Mouse (Mus musculus) limb, embryonic 12.5 days (tissue): ENCODE measurements around the gene Dazap1. TPM values are rescaled to one million over a fixed set of nuclear protein-coding genes. Genes with fewer than 3 reads are reported as not detected.
A peak's percentile ranks its signal among the peaks of the same experiment; 100 is the strongest.

ENCODE experiments used
- ATAC-seq: fragments of 200-750 bp; cut with Nextera tagmentation; 2 replicates; pipeline ENCODE4 v1.8.0; 2017; ENCODE audit warnings: low read depth, moderate TSS enrichment; ENCODE audit not compliant: insufficient number of reproducible peaks, insufficient read depth, low FRiP score, low TSS enrichment
- H3K27ac ChIP-seq: fragments of 300-500 bp; sonication (generic); 2 replicates; pipeline ENCODE4 v1.5.1; 2016; ENCODE audit warnings: mild to moderate bottlenecking, moderate library complexity
- H3K27me3 ChIP-seq: fragments of 300-500 bp; sonication (generic); 2 replicates; pipeline ENCODE4 v1.6.1; 2016; ENCODE audit warnings: mild to moderate bottlenecking, moderate library complexity
- H3K36me3 ChIP-seq: fragments of 300-500 bp; sonication (generic); 2 replicates; pipeline ENCODE4 v1.6.1; 2016; ENCODE audit warnings: mild to moderate bottlenecking, moderate library complexity
- H3K4me1 ChIP-seq: fragments of 300-500 bp; sonication (generic); replicated peaks from 2 replicates; pipeline ENCODE4 v1.6.1; 2016
- H3K4me2 ChIP-seq: fragments of 300-500 bp; sonication (generic); 2 replicates; pipeline ENCODE4 v1.6.1; 2016; ENCODE audit warnings: mild to moderate bottlenecking, moderate library complexity
- H3K4me3 ChIP-seq: fragments of 300-500 bp; sonication (generic); replicated peaks from 2 replicates; pipeline ENCODE4 v1.5.1; 2016; ENCODE audit warnings: mild to moderate bottlenecking
- H3K9ac ChIP-seq: fragments of 300-500 bp; sonication (generic); replicated peaks from 2 replicates; pipeline ENCODE4 v1.6.1; 2016; ENCODE audit warnings: mild to moderate bottlenecking, moderate library complexity
- H3K9me3 ChIP-seq: fragments of 300-500 bp; sonication (generic); 2 replicates; pipeline ENCODE4 v1.6.1; 2016; ENCODE audit warnings: mild to moderate bottlenecking, moderate library complexity
- WGBS: fragments of 180-500 bp; shearing (Covaris S2); methylation state at CpG from one replicate; pipeline ENCODE4 v1.1.7; 2016; 5-methylcytosine and 5-hydroxymethylcytosine counted together
- polyA plus RNA-seq: library from polyadenylated mRNA; unstranded; fragments of >200 nt; fragmentation: Nextera tagmentation; extraction: Ambion mirVana; gene quantifications from 2 replicates; pipeline ENCODE4 v1.2.1, GENCODE M21; 2016

Dazap1 gene
- polyA plus RNA-seq, 1 experiment from 2014 or later = 71.0 TPM

GRCm38 (mm10) chr10:80250059-80250458 is 11.2 kb upstream of the Dazap1 start:
- 39% methylated on average over 2 of the region's 2 CpGs for WGBS
- Histone ChIP-seq H3K9ac (peak overlapping the region; percentile 80), H3K4me3 (peak overlapping the region; percentile 80), H3K4me2 (peak overlapping the region; percentile 80), H3K4me1 (peaks cover 15% of the 10 kb centered on the region; the same call in 1 of the 2 replicates), H3K36me3 (peaks cover 23% of the 10 kb centered on the region), H3K27ac (peak overlapping the region; percentile 89; the same call in 1 of the 2 replicates), H3K27me3 (no peaks in the 10 kb centered on the region), H3K9me3 (no peaks in the 10 kb centered on the region)
- no peak for ATAC-seq

GRCm38 (mm10) chr10:80250573-80250972 is 10.7 kb upstream of the Dazap1 start:
- 83% methylated on average over 4 of the region's 4 CpGs for WGBS
- ATAC-seq = no peak
- H3K27ac ChIP-seq = no peak overlapping the region
- H3K9ac ChIP-seq = no peak overlapping the region
- peak overlapping the region; percentile 80 for H3K4me3 ChIP-seq
- H3K36me3 ChIP-seq = peaks cover 29% of the 10 kb centered on the region
- no peaks in the 10 kb centered on the region for H3K9me3 ChIP-seq
- peaks cover 10% of the 10 kb centered on the region; the same call in 1 of the 2 replicates for H3K4me1 ChIP-seq
- H3K4me2 ChIP-seq = peak overlapping the region; percentile 80
- H3K27me3 ChIP-seq = no peaks in the 10 kb centered on the region

GRCm38 (mm10) chr10:80252011-80252410 is 9.3 kb upstream of the Dazap1 start:
- Histone ChIP-seq H3K9ac (no peak overlapping the region), H3K4me2 (no peak overlapping the region), H3K9me3 (no peaks in the 10 kb centered on the region), H3K4me3 (no peak overlapping the region), H3K27me3 (no peaks in the 10 kb centered on the region), H3K27ac (no peak overlapping the region), H3K36me3 (peaks cover 43% of the 10 kb centered on the region), H3K4me1 (peaks cover 10% of the 10 kb centered on the region; the same call in 1 of the 2 replicates)
- ATAC-seq = no peak

- no peaks in the 10 kb centered on the region for H3K27me3 ChIP-seq
- peaks cover 48% of the 10 kb centered on the region for H3K36me3 ChIP-seq
- no peaks in the 10 kb centered on the region for H3K9me3 ChIP-seq
- no peak overlapping the region for H3K4me3 ChIP-seq
- WGBS = 93% methylated on average over 11 of the region's 11 CpGs
- no peak overlapping the region for H3K4me2 ChIP-seq
- ATAC-seq = no peak
- H3K9ac ChIP-seq = no peak overlapping the region
- no peak overlapping the region for H3K27ac ChIP-seq
- H3K4me1 ChIP-seq = peaks cover 10% of the 10 kb centered on the region; the same call in 1 of the 2 replicates
Measured at GRCm38 (mm10) chr10:80252493-80253274, 8.6 kb upstream of the Dazap1 start.

- H3K27ac ChIP-seq = no peak overlapping the region
- H3K36me3 ChIP-seq = peaks cover 56% of the 10 kb centered on the region
Measured at GRCm38 (mm10) chr10:80253551-80253950, 7.7 kb upstream of the Dazap1 start.

GRCm38 (mm10) chr10:80254331-80255297 is 6.7 kb upstream of the Dazap1 start:
- H3K4me2 ChIP-seq = no peak overlapping the region
- no peak overlapping the region for H3K9ac ChIP-seq
- H3K4me3 ChIP-seq = no peak overlapping the region
- whole genome bisulfite sequencing = 95% methylated on average over 26 of the region's 26 CpGs
- no peak overlapping the region for H3K27ac ChIP-seq
- H3K36me3 ChIP-seq = peaks cover 64% of the 10 kb centered on the region
- H3K4me1 ChIP-seq = peaks cover 16% of the 10 kb centered on the region
- H3K27me3 ChIP-seq = no peaks in the 10 kb centered on the region
- ATAC-seq = no peak
- H3K9me3 ChIP-seq = no peaks in the 10 kb centered on the region

More at GRCm38 (mm10) chr10:80253551-80253950, 7.7 kb upstream of the Dazap1 start:
- 88% methylated on average over 6 of the region's 6 CpGs for WGBS
- Histone ChIP-seq H3K4me1 (peaks cover 10% of the 10 kb centered on the region; the same call in 1 of the 2 replicates), H3K9me3 (no peaks in the 10 kb centered on the region), H3K4me2 (no peak overlapping the region), H3K27me3 (no peaks in the 10 kb centered on the region), H3K9ac (no peak overlapping the region), H3K4me3 (0 out of 2 replicates have a peak overlapping the region, but pooled peaks have one; percentile 2)
- ATAC-seq = no peak

- H3K4me3 ChIP-seq = no peak overlapping the region
- ATAC-seq = no peak
- no peaks in the 10 kb centered on the region for H3K27me3 ChIP-seq
- 0 out of 2 replicates have a peak overlapping the region, but pooled peaks have one; percentile 23 for H3K9ac ChIP-seq
- no peak overlapping the region for H3K27ac ChIP-seq
- no peak overlapping the region for H3K4me2 ChIP-seq
- 86% methylated on average over 5 of the region's 5 CpGs for WGBS
- H3K36me3 ChIP-seq = peaks cover 64% of the 10 kb centered on the region
- H3K4me1 ChIP-seq = peaks cover 18% of the 10 kb centered on the region
- no peaks in the 10 kb centered on the region for H3K9me3 ChIP-seq
Measured at GRCm38 (mm10) chr10:80255881-80256535, 5.3 kb upstream of the Dazap1 start.

- Histone ChIP-seq H3K9ac (no peak overlapping the region), H3K9me3 (no peaks in the 10 kb centered on the region), H3K4me1 (peaks cover 25% of the 10 kb centered on the region), H3K27me3 (no peaks in the 10 kb centered on the region), H3K27ac (no peak overlapping the region), H3K4me2 (peak overlapping the region; percentile 94; the same call in 1 of the 2 replicates), H3K4me3 (no peak overlapping the region), H3K36me3 (peaks cover 61% of the 10 kb centered on the region)
- WGBS = 83% methylated on average over 2 of the region's 2 CpGs
- no peak for ATAC-seq
Measured at GRCm38 (mm10) chr10:80257936-80258335, 3.4 kb upstream of the Dazap1 start.

GRCm38 (mm10) chr10:80258752-80259462 is 2.4 kb upstream of the Dazap1 start:
- H3K4me3 ChIP-seq = no peak overlapping the region
- no peak for ATAC-seq
- H3K36me3 ChIP-seq = peaks cover 52% of the 10 kb centered on the region
- H3K4me2 ChIP-seq = peak overlapping the region; percentile 94; the same call in 1 of the 2 replicates
- H3K4me1 ChIP-seq = peaks cover 25% of the 10 kb centered on the region
- H3K27me3 ChIP-seq = no peaks in the 10 kb centered on the region
- WGBS = 92% methylated on average over 14 of the region's 14 CpGs
- no peaks in the 10 kb centered on the region for H3K9me3 ChIP-seq
- H3K27ac ChIP-seq = no peak overlapping the region
- no peak overlapping the region for H3K9ac ChIP-seq

GRCm38 (mm10) chr10:80259463-80259805 is 1.9 kb upstream of the Dazap1 start:
- 77% methylated on average over 6 of the region's 6 CpGs for WGBS
- H3K36me3 ChIP-seq = peaks cover 47% of the 10 kb centered on the region
- ATAC-seq = no peak
- H3K4me2 ChIP-seq = peak overlapping the region; percentile 94
- no peak overlapping the region for H3K27ac ChIP-seq
- H3K9ac ChIP-seq = peak overlapping the region; percentile 65; the same call in 1 of the 2 replicates
- no peaks in the 10 kb centered on the region for H3K27me3 ChIP-seq
- H3K4me3 ChIP-seq = peak overlapping the region; percentile 52
- H3K4me1 ChIP-seq = peaks cover 25% of the 10 kb centered on the region
- no peaks in the 10 kb centered on the region for H3K9me3 ChIP-seq
